Mouse (Mus musculus): ENCODE results near the gene Slc9a7.

The Slc9a7 gene

DNA sequence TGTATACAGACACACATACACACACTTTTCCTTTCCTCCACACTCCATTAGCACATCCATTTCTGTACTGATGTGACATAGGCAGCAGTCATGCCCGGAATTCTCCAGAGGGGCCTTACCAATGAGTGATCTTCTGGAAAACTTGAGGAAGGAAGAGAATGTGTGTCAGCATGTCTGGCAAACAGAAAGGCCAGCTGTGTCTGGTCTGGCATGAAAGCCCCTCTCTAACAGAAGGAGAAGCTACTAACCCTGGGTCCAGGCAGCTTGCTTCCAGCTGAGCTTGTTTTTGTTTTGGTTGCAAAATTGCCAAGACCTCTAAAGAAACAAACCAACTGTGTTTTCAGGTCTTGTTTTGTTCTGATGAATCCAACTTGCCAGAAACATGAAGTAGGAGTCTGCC, 162.1 kb downstream of the Slc9a7 start:
- DNase-seq = no peak

DNA sequence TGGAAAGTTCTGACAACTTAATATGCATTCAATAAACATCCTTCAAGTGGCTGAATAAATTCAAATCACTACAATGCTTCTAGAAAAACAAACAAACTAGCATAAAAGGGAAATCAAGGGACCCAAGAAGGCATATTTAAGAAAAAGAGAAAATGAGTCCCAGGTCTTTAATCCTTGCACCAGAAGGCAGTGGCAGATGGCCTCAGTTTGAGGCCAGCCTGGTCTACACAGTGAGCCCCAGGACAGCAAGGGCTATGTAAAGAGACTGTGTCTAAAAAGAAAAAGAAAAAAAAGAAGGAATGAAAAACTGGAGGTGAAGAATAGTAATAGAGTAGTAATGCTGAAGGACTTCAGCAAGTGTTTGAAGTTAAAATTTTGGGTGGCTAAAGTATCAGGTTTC, 162.7 kb downstream of the Slc9a7 start:
- no peak for DNase-seq

DNA sequence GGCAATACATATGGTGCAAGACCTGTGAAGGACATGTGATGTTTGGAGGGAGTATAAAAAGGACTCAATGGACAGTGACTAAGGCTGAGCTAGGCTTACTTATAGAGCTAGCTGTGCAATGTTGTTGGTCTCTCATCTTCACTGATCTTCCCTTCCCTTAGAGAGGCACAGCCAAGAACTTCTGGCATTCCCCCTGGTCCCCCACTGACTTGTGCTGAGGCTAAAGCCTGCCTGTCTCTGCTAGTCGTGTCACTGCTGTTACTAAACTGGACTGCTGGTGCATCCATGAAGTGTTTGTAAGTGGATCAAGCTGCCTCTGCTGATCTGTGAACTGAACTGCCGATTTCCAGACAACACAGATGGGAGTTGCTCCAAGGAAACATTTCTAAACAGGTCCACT, 166.1 kb downstream of the Slc9a7 start:
- DNase-seq = peak; percentile 26

DNA sequence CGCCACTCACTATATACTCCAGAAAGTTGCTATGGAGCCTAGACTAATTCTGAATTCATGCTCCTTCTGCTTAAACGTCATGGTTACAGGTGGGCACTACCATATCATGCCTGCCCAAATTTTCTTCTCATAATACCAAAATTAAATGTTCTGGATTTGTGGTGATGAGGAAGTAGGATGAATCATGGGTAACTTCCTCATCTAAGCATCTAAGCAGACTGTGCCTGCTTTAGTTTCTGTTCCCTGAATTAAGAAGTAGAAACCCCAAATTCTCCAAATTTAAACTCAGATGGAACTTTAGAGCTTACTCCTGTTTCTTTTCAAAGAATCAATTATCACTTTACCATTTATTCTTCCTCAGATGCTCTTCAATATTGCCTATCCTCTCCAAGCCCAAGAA, 173.9 kb downstream of the Slc9a7 start:
- DNase-seq = no peak

DNA sequence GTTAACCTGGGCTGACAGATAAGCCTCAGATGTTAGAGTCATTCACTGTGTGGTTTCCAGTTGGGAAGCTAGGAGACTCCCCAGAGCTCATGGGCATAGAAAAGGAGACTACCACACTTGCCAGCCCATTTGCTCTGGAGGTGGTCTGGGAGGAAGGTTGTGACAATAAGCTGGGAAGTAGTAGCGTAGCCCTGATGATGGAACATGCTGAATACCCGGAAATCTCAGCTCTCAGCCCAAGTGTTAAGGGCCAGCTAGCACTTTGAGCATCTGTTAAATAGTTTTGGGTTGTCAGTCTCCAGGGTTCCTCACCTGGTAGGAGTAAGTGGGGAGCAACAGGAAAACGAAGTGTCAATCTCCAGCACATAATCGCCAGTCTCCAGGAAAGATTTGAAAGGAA, 221.4 kb downstream of the Slc9a7 start:
- no peak for DNase-seq

DNA sequence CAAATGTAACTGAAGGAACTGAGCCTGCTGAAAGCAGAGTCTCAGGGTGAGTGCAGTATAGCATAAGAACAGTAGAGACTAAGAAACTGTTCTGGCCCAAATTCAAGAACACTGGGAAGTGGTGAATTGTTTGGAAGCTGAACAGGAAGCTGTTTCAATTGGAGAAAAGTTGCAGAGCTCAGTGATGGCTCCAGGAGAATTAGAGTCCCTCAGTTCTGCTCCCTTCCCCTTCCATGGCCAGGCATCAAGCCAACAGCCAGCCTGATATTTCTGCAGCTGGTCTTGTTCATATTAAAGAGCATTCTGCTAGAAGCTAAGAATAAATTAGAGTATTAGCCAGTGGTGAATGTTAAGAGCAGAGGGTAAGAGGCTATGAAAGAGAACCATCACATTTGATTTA, 225.0 kb downstream of the Slc9a7 start:
- no peak for DNase-seq

DNA sequence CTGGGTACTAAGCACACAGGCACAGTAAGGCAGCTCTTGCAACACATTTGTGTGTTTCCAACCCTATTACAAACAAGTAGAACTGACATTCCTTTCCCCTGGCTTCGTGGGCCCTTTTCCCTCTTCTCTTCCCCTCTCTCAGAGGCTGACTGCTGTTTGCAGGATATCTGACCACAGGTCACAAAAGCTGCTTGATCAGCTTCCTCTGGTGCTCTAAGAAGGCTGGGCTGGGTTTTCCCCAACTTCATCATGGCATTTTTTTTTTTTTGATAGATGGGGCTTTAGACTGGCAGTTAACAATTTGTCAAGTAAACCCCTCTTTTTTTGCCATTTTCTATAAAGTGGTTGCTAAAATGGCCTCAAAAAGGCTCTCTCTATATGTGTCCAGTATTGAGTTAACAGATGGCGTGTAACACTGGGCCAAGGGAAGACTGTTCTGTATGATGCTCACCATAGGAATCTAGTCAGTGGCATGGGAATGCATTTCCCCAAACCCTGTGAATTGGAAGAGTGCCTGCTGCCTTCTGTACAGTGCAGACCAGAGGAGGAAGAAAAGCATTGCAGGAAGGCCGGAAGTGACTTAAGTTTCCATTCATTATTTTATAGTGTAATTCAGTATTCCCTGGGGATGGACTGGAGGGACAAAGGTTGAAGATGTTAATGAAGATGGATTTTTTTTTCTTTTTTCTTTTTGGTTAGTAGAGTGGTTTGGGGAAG, 229.7 kb downstream of the Slc9a7 start:
- peak; percentile 2 for DNase-seq

DNA sequence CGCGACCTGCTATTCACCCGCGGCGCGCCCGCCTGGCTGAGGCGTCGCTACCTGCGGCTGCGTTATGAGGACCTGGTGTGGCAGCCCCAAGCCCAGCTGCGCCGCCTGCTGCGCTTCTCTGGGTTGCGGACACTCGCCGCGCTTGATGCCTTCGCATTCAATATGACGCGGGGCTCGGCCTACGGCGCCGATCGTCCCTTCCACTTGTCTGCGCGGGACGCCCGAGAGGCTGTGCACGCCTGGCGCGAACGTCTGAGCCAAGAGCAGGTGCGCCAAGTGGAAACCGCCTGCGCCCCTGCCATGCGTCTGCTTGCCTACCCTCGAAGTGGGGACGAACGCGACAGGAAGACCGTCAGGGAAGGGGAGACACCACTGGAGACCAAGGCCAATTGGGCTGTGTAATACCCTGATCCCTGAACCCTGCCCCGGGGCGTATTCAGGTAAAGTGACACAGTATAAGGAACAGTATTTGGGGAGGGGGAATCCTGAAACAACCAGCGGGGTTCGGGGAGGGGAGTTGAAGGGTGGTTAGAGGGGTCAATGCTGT, 230.8 kb downstream of the Slc9a7 start:
- DNase-seq = peak; percentile 3

DNA sequence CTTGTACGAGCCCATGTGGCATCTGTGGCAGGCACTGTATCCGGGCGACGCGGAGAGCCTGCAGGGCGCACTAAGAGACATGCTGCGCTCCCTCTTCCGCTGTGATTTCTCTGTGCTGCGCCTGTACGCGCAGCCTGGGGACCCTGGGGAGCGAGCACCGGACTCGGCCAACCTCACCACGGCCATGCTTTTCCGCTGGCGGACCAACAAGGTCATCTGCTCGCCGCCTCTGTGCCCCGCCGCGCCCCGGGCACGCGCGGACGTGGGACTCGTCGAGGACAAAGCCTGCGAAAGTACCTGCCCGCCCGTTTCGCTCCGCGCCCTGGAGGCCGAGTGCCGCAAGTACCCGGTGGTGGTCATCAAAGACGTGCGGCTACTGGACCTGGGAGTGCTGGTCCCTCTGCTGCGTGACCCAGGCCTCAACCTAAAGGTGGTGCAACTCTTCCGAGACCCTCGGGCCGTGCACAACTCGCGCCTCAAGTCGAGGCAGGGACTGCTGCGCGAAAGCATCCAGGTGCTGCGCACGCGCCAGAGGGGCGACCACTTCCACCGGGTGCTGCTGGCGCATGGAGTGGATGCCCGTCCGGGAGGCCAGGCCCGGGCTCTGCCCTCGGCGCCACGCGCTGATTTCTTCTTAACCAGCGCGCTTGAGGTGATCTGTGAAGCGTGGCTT, 231.4 kb downstream of the Slc9a7 start:
- DNase-seq = peak; percentile 3

DNA sequence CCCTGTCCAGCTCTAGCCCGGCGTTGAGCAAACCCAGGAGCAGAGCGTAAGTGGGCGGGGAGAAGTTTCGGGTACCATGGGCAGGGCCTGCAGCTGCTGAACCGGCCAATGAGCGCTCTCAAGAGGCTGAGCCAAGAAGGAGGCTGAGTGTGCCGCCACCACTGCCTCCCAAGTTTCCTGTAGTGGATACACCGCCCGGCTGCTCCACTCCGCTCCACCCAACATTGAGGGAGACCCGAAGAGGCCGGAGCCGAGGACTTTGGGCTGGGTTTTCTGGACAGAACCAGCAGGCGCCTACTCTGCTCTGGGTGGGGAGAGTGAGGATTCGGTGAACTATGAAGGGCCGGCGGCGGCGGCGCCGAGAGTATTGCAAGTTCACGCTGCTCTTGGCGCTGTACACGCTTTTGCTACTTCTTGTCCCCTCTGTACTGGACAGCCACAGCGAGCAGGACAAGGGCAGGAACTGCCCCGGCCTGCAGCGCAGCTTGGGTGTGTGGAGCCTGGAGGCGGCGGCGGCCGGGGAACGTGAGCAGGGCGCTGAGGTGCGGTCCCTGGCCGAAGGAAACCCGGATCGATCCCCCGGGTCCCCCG, 232.1 kb downstream of the Slc9a7 start, which contains the start of gene Chst7:
Gene Chst7 (plus strand): TSS at position 180 of the 591 bp plus-strand sequence.
- peak; percentile 18 for DNase-seq

Data from cerebellum, adult 11 months (tissue).